Mouse (Mus musculus) hindbrain, embryonic 11.5 days (tissue): ENCODE results near the gene Evl. TPM values are rescaled to one million over a fixed set of nuclear protein-coding genes. Genes with fewer than 3 reads are reported as not detected.
A peak's percentile ranks its signal among the peaks of the same experiment; 100 is the strongest.

Experiments used
- ATAC-seq: fragments of 200-750 bp; cut with Nextera tagmentation; 2 replicates; pipeline ENCODE4 v1.8.0; 2017; ENCODE audit warnings: mild to moderate bottlenecking, moderate TSS enrichment, moderate library complexity; ENCODE audit not compliant: low FRiP score
- DNase-seq: peaks from one replicate; pipeline ENCODE4 v3.0.0-alpha.2; 2015; ENCODE audit warnings: low spot score
- H3K27ac ChIP-seq: fragments of 300-500 bp; sonication (generic); 2 replicates; pipeline ENCODE4 v1.5.1; 2014; ENCODE audit warnings: mild to moderate bottlenecking, low read depth, low read length
- H3K27me3 ChIP-seq: fragments of 300-500 bp; sonication (generic); 2 replicates; pipeline ENCODE4 v1.6.1; 2014; ENCODE audit warnings: mild to moderate bottlenecking, low read length, moderate library complexity, mixed read lengths; ENCODE audit not compliant: control insufficient read depth, insufficient read depth
- H3K36me3 ChIP-seq: fragments of 300-500 bp; sonication (generic); 2 replicates; pipeline ENCODE4 v1.6.1; 2014; ENCODE audit warnings: mild to moderate bottlenecking, low read length, moderate library complexity, mixed read lengths; ENCODE audit not compliant: control insufficient read depth, insufficient read depth
- H3K4me1 ChIP-seq: fragments of 300-500 bp; sonication (generic); replicated peaks from 2 replicates; pipeline ENCODE4 v1.6.1; 2014; ENCODE audit warnings: low read length, mixed read lengths; ENCODE audit not compliant: control insufficient read depth, insufficient read depth
- H3K4me2 ChIP-seq: fragments of 300-500 bp; sonication (generic); replicated peaks from 2 replicates; pipeline ENCODE4 v1.6.1; 2014; ENCODE audit warnings: mild to moderate bottlenecking, low read depth, low read length
- H3K4me3 ChIP-seq: fragments of 300-500 bp; sonication (generic); 2 replicates; pipeline ENCODE4 v1.5.1; 2014; ENCODE audit warnings: low read depth, low read length
- H3K9ac ChIP-seq: fragments of 300-500 bp; sonication (generic); 2 replicates; pipeline ENCODE4 v1.6.1; 2014; ENCODE audit warnings: low read depth, low read length
- H3K9me3 ChIP-seq: fragments of 300-500 bp; sonication (generic); 2 replicates; pipeline ENCODE4 v1.6.1; 2016; ENCODE audit warnings: low read length; ENCODE audit not compliant: control insufficient read depth
- WGBS: fragments of 180-500 bp; shearing (Covaris S2); extraction: QIAGEN DNeasy Blood & Tissue Kit; methylation state at CpG from one replicate; pipeline ENCODE4 v1.1.7; 2014; 5-methylcytosine and 5-hydroxymethylcytosine counted together
- polyA plus RNA-seq: library from polyadenylated mRNA; unstranded; fragments of >200 nt; fragmentation: Nextera tagmentation; extraction: Ambion mirVana; gene quantifications from 2 replicates; pipeline ENCODE4 v1.2.1, GENCODE M21; 2014

Evl gene
- polyA plus RNA-seq, 1 experiment from 2014 or later, result 109 TPM

GRCm38 (mm10) chr12:108536461-108536860 lies 18.1 kb upstream of the Evl start:
- Histone ChIP-seq H3K4me3 (no peak overlapping the region), H3K9me3 (no peaks in the 10 kb centered on the region), H3K4me1 (no peaks in the 10 kb centered on the region), H3K27me3 (no peaks in the 10 kb centered on the region), H3K9ac (no peak overlapping the region), H3K36me3 (peaks cover 3% of the 10 kb centered on the region; the same call in 1 of the 2 replicates), H3K4me2 (no peak overlapping the region), H3K27ac (no peak overlapping the region)
- no peak for ATAC-seq
- peak; percentile 49 for DNase-seq
- 72% methylated on average over 10 of the region's 10 CpGs for WGBS

- DNase-seq (peak; percentile 75), ATAC-seq (peak; percentile 40)
- Histone ChIP-seq H3K4me2 (no peak overlapping the region), H3K27me3 (no peaks in the 10 kb centered on the region), H3K9ac (no peak overlapping the region), H3K9me3 (no peaks in the 10 kb centered on the region), H3K27ac (no peak overlapping the region), H3K4me1 (no peaks in the 10 kb centered on the region), H3K36me3 (no peaks in the 10 kb centered on the region), H3K4me3 (no peak overlapping the region)
- WGBS, result 31% methylated on average over 6 of the region's 6 CpGs
Measured at GRCm38 (mm10) chr12:108541088-108541487, 13.4 kb upstream of the Evl start.

- Histone ChIP-seq H3K27ac (peak overlapping the region; percentile 67; the same call in 1 of the 2 replicates), H3K4me2 (no peak overlapping the region), H3K4me3 (no peak overlapping the region), H3K36me3 (no peaks in the 10 kb centered on the region), H3K9ac (no peak overlapping the region), H3K4me1 (peaks cover 3% of the 10 kb centered on the region), H3K27me3 (no peaks in the 10 kb centered on the region), H3K9me3 (no peaks in the 10 kb centered on the region)
- 17% methylated on average over 10 of the region's 10 CpGs for WGBS
- DNase-seq (peak; percentile 39), ATAC-seq (peak; percentile 68; the same call in 1 of the 2 replicates)
Measured at GRCm38 (mm10) chr12:108546508-108547153, 7.9 kb upstream of the Evl start.

GRCm38 (mm10) chr12:108547251-108547875 lies 7.2 kb upstream of the Evl start:
- H3K4me3 ChIP-seq, result no peak overlapping the region
- H3K4me2 ChIP-seq, result no peak overlapping the region
- H3K27ac ChIP-seq, result peak overlapping the region; percentile 67; the same call in 1 of the 2 replicates
- H3K36me3 ChIP-seq, result no peaks in the 10 kb centered on the region
- no peak overlapping the region for H3K9ac ChIP-seq
- peaks cover 3% of the 10 kb centered on the region for H3K4me1 ChIP-seq
- H3K27me3 ChIP-seq, result no peaks in the 10 kb centered on the region
- 73% methylated on average over 15 of the region's 15 CpGs for whole genome bisulfite sequencing
- no peak for ATAC-seq
- no peaks in the 10 kb centered on the region for H3K9me3 ChIP-seq
- DNase-seq, result no peak

GRCm38 (mm10) chr12:108551731-108552130 lies 2.8 kb upstream of the Evl start:
- no peak overlapping the region for H3K27ac ChIP-seq
- H3K9me3 ChIP-seq, result no peaks in the 10 kb centered on the region
- H3K4me1 ChIP-seq, result peaks cover 9% of the 10 kb centered on the region
- H3K27me3 ChIP-seq, result no peaks in the 10 kb centered on the region
- no peak overlapping the region for H3K4me3 ChIP-seq
- DNase-seq (no peak), ATAC-seq (no peak)
- H3K36me3 ChIP-seq, result no peaks in the 10 kb centered on the region
- H3K9ac ChIP-seq, result no peak overlapping the region
- H3K4me2 ChIP-seq, result no peak overlapping the region
- 82% methylated on average over 7 of the region's 7 CpGs for WGBS

- Histone ChIP-seq H3K27me3 (no peaks in the 10 kb centered on the region), H3K27ac (no peak overlapping the region), H3K9ac (no peak overlapping the region), H3K4me1 (peaks cover 7% of the 10 kb centered on the region; the same call in 1 of the 2 replicates), H3K4me3 (no peak overlapping the region), H3K9me3 (no peaks in the 10 kb centered on the region), H3K36me3 (no peaks in the 10 kb centered on the region), H3K4me2 (no peak overlapping the region)
- WGBS, result 40% methylated on average over 6 of the region's 6 CpGs
- DNase-seq (no peak), ATAC-seq (no peak)
Measured at GRCm38 (mm10) chr12:108553079-108553478, 1.4 kb upstream of the Evl start.

GRCm38 (mm10) chr12:108554861-108555556 lies 489 bp downstream of the Evl start:
- Histone ChIP-seq H3K27me3 (no peaks in the 10 kb centered on the region), H3K9me3 (no peaks in the 10 kb centered on the region), H3K36me3 (no peaks in the 10 kb centered on the region), H3K27ac (peak overlapping the region; percentile 92), H3K4me3 (peak overlapping the region; percentile 99), H3K9ac (peak overlapping the region; percentile 97), H3K4me2 (peak overlapping the region; percentile 43), H3K4me1 (peaks cover 7% of the 10 kb centered on the region; the same call in 1 of the 2 replicates)
- ATAC-seq (peak; percentile 66), DNase-seq (peak; percentile 70)
- WGBS, result under 1% methylated on average over 37 of the region's 100 CpGs

GRCm38 (mm10) chr12:108558194-108558593 lies 3.7 kb downstream of the Evl start:
- no peaks in the 10 kb centered on the region for H3K9me3 ChIP-seq
- no peak overlapping the region for H3K27ac ChIP-seq
- peaks cover 2% of the 10 kb centered on the region; the same call in 1 of the 2 replicates for H3K4me1 ChIP-seq
- ATAC-seq (no peak), DNase-seq (no peak)
- H3K9ac ChIP-seq, result no peak overlapping the region
- no peaks in the 10 kb centered on the region for H3K36me3 ChIP-seq
- H3K4me3 ChIP-seq, result no peak overlapping the region
- H3K27me3 ChIP-seq, result no peaks in the 10 kb centered on the region
- H3K4me2 ChIP-seq, result no peak overlapping the region
